21 mouse cellular contexts compared by ENCODE assay signal in the genomic region with DNA sequence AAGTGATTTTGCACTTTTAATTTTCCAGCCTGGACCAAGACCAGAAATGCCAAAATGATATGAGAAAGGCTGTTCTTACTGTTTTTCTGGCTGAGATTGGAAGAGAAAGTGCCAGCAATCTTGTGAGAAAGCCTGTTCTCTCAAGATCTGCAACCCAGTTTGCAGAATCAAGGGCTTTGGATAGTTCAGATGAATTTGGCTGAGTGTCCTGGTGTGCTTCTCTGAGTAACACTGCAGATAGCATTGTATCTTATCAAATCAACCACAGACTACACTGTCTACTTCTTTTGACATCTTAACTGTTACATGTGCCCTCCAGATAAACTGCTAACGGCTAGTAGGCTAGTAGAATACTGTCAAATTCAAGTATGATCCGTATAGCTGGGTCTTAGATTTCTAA.
"Had no signal": no experiment of that assay in that cellular context is flagged by ENCODE, and none has a peak within 500 bp of the region (broad histone marks: within the 10 kb centered on the region; RNA-seq: fewer than 3 reads in every experiment).

No protein-coding gene starts in this region.

- DNase-seq: kidney, adult 2 months; kidney, postnatal 25 days; layer of hippocampus, postnatal 36 days; liver; lung, adult 18-20 months; lung, postnatal 10 days; lung, postnatal 36 days; thymus, adult 18-20 months; thymus, postnatal 36 days had no signal

- H3K27me3 ChIP-seq: limb, embryonic 13.5 days; liver, embryonic 12.5 days; liver, embryonic 15.5 days; lung, embryonic 15.5 days; megakaryocyte, embryonic 14.5 days; midbrain, embryonic 15.5 days; neural tube, embryonic 12.5 days; neural tube, embryonic 15.5 days had no signal

- H3K4me3 ChIP-seq: layer of hippocampus, adult 2 months; limb, embryonic 10.5 days; limb, embryonic 13.5 days; liver, embryonic 12.5 days; liver, embryonic 15.5 days; lung, embryonic 15.5 days; megakaryocyte, embryonic 14.5 days; midbrain, embryonic 15.5 days; neural tube, embryonic 12.5 days; neural tube, embryonic 15.5 days had no signal

- H3K27ac ChIP-seq: kidney, postnatal 0 days; layer of hippocampus, adult 2 months; limb, embryonic 10.5 days; limb, embryonic 13.5 days; liver, embryonic 12.5 days; liver, embryonic 15.5 days; lung, embryonic 15.5 days; midbrain, embryonic 15.5 days; neural tube, embryonic 12.5 days; neural tube, embryonic 15.5 days had no signal

- H3K36me3 ChIP-seq: limb, embryonic 10.5 days; limb, embryonic 13.5 days; liver, embryonic 12.5 days; liver, embryonic 15.5 days; lung, embryonic 15.5 days; midbrain, embryonic 15.5 days; neural tube, embryonic 12.5 days; neural tube, embryonic 15.5 days had no signal

- H3K9me3 ChIP-seq: limb, embryonic 10.5 days; limb, embryonic 13.5 days; liver, embryonic 12.5 days; liver, embryonic 15.5 days; lung, embryonic 15.5 days; midbrain, embryonic 15.5 days; neural tube, embryonic 12.5 days; neural tube, embryonic 15.5 days had no signal

- ATAC-seq: liver, embryonic 12.5 days; midbrain, embryonic 15.5 days had no signal

- H3K9ac ChIP-seq: limb, embryonic 13.5 days; liver, embryonic 12.5 days; liver, embryonic 15.5 days; lung, embryonic 15.5 days; midbrain, embryonic 15.5 days; neural tube, embryonic 12.5 days; neural tube, embryonic 15.5 days had no signal

- H3K4me1 ChIP-seq: limb, embryonic 10.5 days; limb, embryonic 13.5 days; liver, embryonic 12.5 days; liver, embryonic 15.5 days; lung, embryonic 15.5 days; megakaryocyte, embryonic 14.5 days; midbrain, embryonic 15.5 days; neural tube, embryonic 12.5 days; neural tube, embryonic 15.5 days had no signal

- H3K4me2 ChIP-seq: limb, embryonic 13.5 days; liver, embryonic 12.5 days; liver, embryonic 15.5 days; lung, embryonic 15.5 days; midbrain, embryonic 11.5 days; midbrain, embryonic 15.5 days; neural tube, embryonic 12.5 days; neural tube, embryonic 15.5 days had no signal
